Mouse (Mus musculus): Measurements from ENCODE around the gene Ipo11. TPM values are rescaled to one million over a fixed set of nuclear protein-coding genes. Genes with fewer than 3 reads are reported as not detected.
A peak's percentile ranks its signal among the peaks of the same experiment; 100 is the strongest.

Gene Ipo11
- polyA plus RNA-seq, 1 experiment = 11.7 TPM

- Histone ChIP-seq H3K4me1 (ENCODE audit: control insufficient read depth, insufficient read depth, low read length) (no peaks in the 10 kb centered on the region), H3K27ac (ENCODE audit: control insufficient read depth, insufficient read depth, low read depth, low read length) (no peak overlapping the region), H3K27me3 (ENCODE audit: control insufficient read depth, insufficient read depth, low read length) (no peaks in the 10 kb centered on the region), H3K36me3 (ENCODE audit: control insufficient read depth, insufficient read depth, low read length) (no peaks in the 10 kb centered on the region), H3K4me3 (ENCODE audit: control insufficient read depth, low read depth, low read length) (no peak overlapping the region)
- TF ChIP-seq POLR2A (IDR thresholded peaks at IDR 0.05; ENCODE audit: control insufficient read depth, low read depth, low read length) (no peak), CTCF (IDR thresholded peaks at IDR 0.05; ENCODE audit: control insufficient read depth, insufficient read depth, insufficient replicate concordance, low read depth, low read length) (no peak)
Measured at GRCm38 (mm10) chr13:106755892-106756291, 180.9 kb downstream of the Ipo11 start.

DNA sequence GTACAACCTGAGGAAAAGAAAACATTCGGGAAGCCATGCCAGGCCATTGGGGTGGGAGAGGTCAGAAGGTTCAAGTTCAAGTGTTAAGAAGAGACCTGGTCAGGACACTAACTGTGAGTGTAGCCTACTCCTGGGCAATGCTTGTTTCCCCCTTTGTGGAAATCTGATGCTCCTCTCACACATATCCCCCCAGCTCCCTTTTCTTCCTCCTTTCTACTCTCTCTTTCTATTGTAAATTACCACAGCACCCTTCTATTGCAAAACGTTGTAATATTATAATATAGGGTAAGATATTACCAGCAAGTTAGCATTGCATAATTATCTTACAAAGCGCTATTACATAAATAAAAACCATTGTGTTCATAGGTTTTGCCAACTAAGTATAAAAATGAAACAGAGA, 182.5 kb downstream of the Ipo11 start:
- H3K27ac ChIP-seq (ENCODE audit: control insufficient read depth, insufficient read depth, low read depth, low read length) = no peak overlapping the region
- no peak overlapping the region for H3K4me3 ChIP-seq (ENCODE audit: control insufficient read depth, low read depth, low read length)
- no peaks in the 10 kb centered on the region for H3K36me3 ChIP-seq (ENCODE audit: control insufficient read depth, insufficient read depth, low read length)
- TF ChIP-seq POLR2A (IDR thresholded peaks at IDR 0.05; ENCODE audit: control insufficient read depth, low read depth, low read length) (no peak), CTCF (IDR thresholded peaks at IDR 0.05; ENCODE audit: control insufficient read depth, insufficient read depth, insufficient replicate concordance, low read depth, low read length) (no peak)
- no peaks in the 10 kb centered on the region for H3K27me3 ChIP-seq (ENCODE audit: control insufficient read depth, insufficient read depth, low read length)
- H3K4me1 ChIP-seq (ENCODE audit: control insufficient read depth, insufficient read depth, low read length) = no peaks in the 10 kb centered on the region

GRCm38 (mm10) chr13:106751951-106752350, 184.8 kb downstream of the Ipo11 start:
- Histone ChIP-seq H3K27me3 (ENCODE audit: control insufficient read depth, insufficient read depth, low read length) (no peaks in the 10 kb centered on the region), H3K27ac (ENCODE audit: control insufficient read depth, insufficient read depth, low read depth, low read length) (no peak overlapping the region), H3K4me1 (ENCODE audit: control insufficient read depth, insufficient read depth, low read length) (no peaks in the 10 kb centered on the region), H3K4me3 (ENCODE audit: control insufficient read depth, low read depth, low read length) (no peak overlapping the region), H3K36me3 (ENCODE audit: control insufficient read depth, insufficient read depth, low read length) (no peaks in the 10 kb centered on the region)
- TF ChIP-seq POLR2A (IDR thresholded peaks at IDR 0.05; ENCODE audit: control insufficient read depth, low read depth, low read length) = no peak
- no peak for TF ChIP-seq CTCF (IDR thresholded peaks at IDR 0.05; ENCODE audit: control insufficient read depth, insufficient read depth, insufficient replicate concordance, low read depth, low read length)

GRCm38 (mm10) chr13:106746823-106747222, 189.9 kb downstream of the Ipo11 start:
- no peaks in the 10 kb centered on the region for H3K4me1 ChIP-seq (ENCODE audit: control insufficient read depth, insufficient read depth, low read length)
- H3K4me3 ChIP-seq (ENCODE audit: control insufficient read depth, low read depth, low read length) = no peak overlapping the region
- H3K27ac ChIP-seq (ENCODE audit: control insufficient read depth, insufficient read depth, low read depth, low read length) = 0 out of 2 replicates have a peak overlapping the region, but pooled peaks have one; percentile 35
- no peak for TF ChIP-seq CTCF (IDR thresholded peaks at IDR 0.05; ENCODE audit: control insufficient read depth, insufficient read depth, insufficient replicate concordance, low read depth, low read length)
- no peak for TF ChIP-seq POLR2A (IDR thresholded peaks at IDR 0.05; ENCODE audit: control insufficient read depth, low read depth, low read length)
- no peaks in the 10 kb centered on the region for H3K27me3 ChIP-seq (ENCODE audit: control insufficient read depth, insufficient read depth, low read length)
- no peaks in the 10 kb centered on the region for H3K36me3 ChIP-seq (ENCODE audit: control insufficient read depth, insufficient read depth, low read length)

- no peak overlapping the region for H3K27ac ChIP-seq (ENCODE audit: control insufficient read depth, insufficient read depth, low read depth, low read length)
- no peaks in the 10 kb centered on the region for H3K4me1 ChIP-seq (ENCODE audit: control insufficient read depth, insufficient read depth, low read length)
- TF ChIP-seq POLR2A (IDR thresholded peaks at IDR 0.05; ENCODE audit: control insufficient read depth, low read depth, low read length) = no peak
- TF ChIP-seq CTCF (IDR thresholded peaks at IDR 0.05; ENCODE audit: control insufficient read depth, insufficient read depth, insufficient replicate concordance, low read depth, low read length) = no peak
- no peak overlapping the region for H3K4me3 ChIP-seq (ENCODE audit: control insufficient read depth, low read depth, low read length)
- H3K27me3 ChIP-seq (ENCODE audit: control insufficient read depth, insufficient read depth, low read length) = no peaks in the 10 kb centered on the region
- no peaks in the 10 kb centered on the region for H3K36me3 ChIP-seq (ENCODE audit: control insufficient read depth, insufficient read depth, low read length)
Measured at GRCm38 (mm10) chr13:106745201-106745600, 191.6 kb downstream of the Ipo11 start.

Other genes starting within 250 kb of the Ipo11 start
- 5.2 and 6.1 TPM in 2 replicates for gene Dimt1, start 10.2 kb upstream of the Ipo11 start, polyA plus RNA-seq (2012; rRNA removed)
- gene Kif2a, start 85.2 kb upstream of the Ipo11 start, polyA plus RNA-seq (2012; rRNA removed) = 48.7 and 54.9 TPM in 2 replicates